Comparison of ENCODE assay signal across 9 mouse cellular contexts in genomic region chr2:173583455-173583854, GRCm38 (mm10). TPM values are rescaled to one million over a fixed set of nuclear protein-coding genes. Genes with fewer than 3 reads are reported as not detected.
DNase-seq lines count a peak whose midpoint lies in the region; ATAC-seq and TF ChIP-seq lines count a peak whose summit lies in the region.
"Had no signal": no experiment of that assay in that cellular context is flagged by ENCODE, and none has a peak within 500 bp of the region (broad histone marks: within the 10 kb centered on the region; RNA-seq: fewer than 3 reads in every experiment).

No protein-coding gene starts in this region.

- 36% methylated on average over 5 of the region's 5 CpGs for WGBS in forebrain, postnatal 0 days
- 38% methylated on average over 5 of the region's 5 CpGs for WGBS in forebrain, embryonic 12.5 days
- WGBS in neural tube, embryonic 15.5 days, result 38% methylated on average over 5 of the region's 5 CpGs

- peaks cover 26% of the 10 kb centered on the region for H3K27me3 ChIP-seq in forebrain, postnatal 0 days (ENCODE audit: insufficient read depth, low read length)
- peaks cover 38% of the 10 kb centered on the region for H3K27me3 ChIP-seq in forebrain, embryonic 12.5 days
- peaks cover 28% of the 10 kb centered on the region for H3K27me3 ChIP-seq in neural tube, embryonic 15.5 days (replicated peaks)

- H3K4me1 ChIP-seq in forebrain, postnatal 0 days (ENCODE audit: insufficient read depth), result no peaks in the 10 kb centered on the region
- H3K4me1 ChIP-seq in forebrain, embryonic 12.5 days, result peaks cover 9% of the 10 kb centered on the region; the same call in 1 of the 2 replicates
- peaks cover 21% of the 10 kb centered on the region for H3K4me1 ChIP-seq in neural tube, embryonic 15.5 days

- no peak for ATAC-seq in forebrain, postnatal 0 days
- ATAC-seq in forebrain, embryonic 12.5 days (ENCODE audit: low FRiP score), result no peak
- no peak for ATAC-seq in neural tube, embryonic 15.5 days (ENCODE audit: low FRiP score)
- ATAC-seq in activated CD4-positive, CD25-positive, alpha-beta regulatory T cell, adult 4 months, result no peak

- no peaks in the 10 kb centered on the region for H3K36me3 ChIP-seq in forebrain, postnatal 0 days (ENCODE audit: insufficient read depth)
- no peaks in the 10 kb centered on the region for H3K36me3 ChIP-seq in forebrain, embryonic 12.5 days (replicated peaks)
- no peaks in the 10 kb centered on the region for H3K36me3 ChIP-seq in neural tube, embryonic 15.5 days

- TF ChIP-seq CTCF in forebrain, postnatal 0 days (IDR thresholded peaks at IDR 0.05; ENCODE audit: low read depth), result peak; percentile 69

- no peaks in the 10 kb centered on the region; the same call in 1 of the 2 replicates for H3K9me3 ChIP-seq in forebrain, postnatal 0 days (ENCODE audit: low read length)
- 0 out of 2 replicates have a peak, but pooled peaks cover 4% of the 10 kb centered on the region for H3K9me3 ChIP-seq in forebrain, embryonic 12.5 days
- no peaks in the 10 kb centered on the region for H3K9me3 ChIP-seq in neural tube, embryonic 15.5 days (replicated peaks)

- no peak overlapping the region for H3K27ac ChIP-seq in forebrain, postnatal 0 days (ENCODE audit: low read depth, low read length)
- H3K27ac ChIP-seq in forebrain, embryonic 12.5 days, result no peak overlapping the region
- H3K27ac ChIP-seq in neural tube, embryonic 15.5 days (replicated peaks), result no peak overlapping the region

- H3K9ac ChIP-seq in forebrain, postnatal 0 days, result no peak overlapping the region
- no peak overlapping the region for H3K9ac ChIP-seq in forebrain, embryonic 12.5 days
- no peak overlapping the region for H3K9ac ChIP-seq in neural tube, embryonic 15.5 days (replicated peaks)

- H3K4me2 ChIP-seq in forebrain, postnatal 0 days (ENCODE audit: low read depth), result no peak overlapping the region
- no peak overlapping the region for H3K4me2 ChIP-seq in forebrain, embryonic 12.5 days
- H3K4me2 ChIP-seq in neural tube, embryonic 15.5 days, result no peak overlapping the region

- DNase-seq in forebrain, postnatal 0 days, result no peak
- DNase-seq in neural tube, embryonic 10.5 days (ENCODE audit: extremely low spot score, low spot score), result peak; percentile 49
- DNase-seq in embryo, embryonic 10.5 days (ENCODE audit: low spot score), result peak; percentile 67
- DNase-seq in mesoderm, embryonic 11.5 days (ENCODE audit: low read depth, low spot score), result peak; percentile 69
- DNase-seq in ovary, postnatal 14 days (ENCODE audit: low spot score), result no peak

- no peak overlapping the region for H3K4me3 ChIP-seq in forebrain, postnatal 0 days (ENCODE audit: low read depth, low read length)
- no peak overlapping the region for H3K4me3 ChIP-seq in forebrain, embryonic 12.5 days (replicated peaks)
- H3K4me3 ChIP-seq in neural tube, embryonic 15.5 days (replicated peaks), result no peak overlapping the region

RNA-seq across cellular contexts. Expression of gene Ankrd60, which starts 5.3 kb away (rescaled TPM):
- not detected in 2 replicates for total RNA-seq in forebrain, postnatal 0 days (2014; rRNA removed)
- not detected in 2 replicates for polyA plus RNA-seq in forebrain, postnatal 0 days (2015; fragmentation: Nextera tagmentation; extraction: Ambion mirVana)
- not detected in 2 replicates for polyA plus RNA-seq in forebrain, embryonic 12.5 days (2016; fragmentation: Nextera tagmentation; extraction: Ambion mirVana)
- polyA plus RNA-seq in neural tube, embryonic 15.5 days (2015; fragmentation: Nextera tagmentation; extraction: Ambion mirVana), result not detected in 2 replicates
- polyA plus RNA-seq in activated CD4-positive, CD25-positive, alpha-beta regulatory T cell, adult 4 months (2017; shearing (Covaris generic)), result not detected
- total RNA-seq: heart, postnatal 14 days had no signal

Comparison
In these comparisons a context has a peak if more than half of its experiments do, and no peak if none do; other contexts are left out.
1. DNase-seq: peak in neural tube, embryonic 10.5 days (single experiment), embryo, embryonic 10.5 days (single experiment) and mesoderm, embryonic 11.5 days (single experiment); none in forebrain, postnatal 0 days (single experiment) and ovary, postnatal 14 days (single experiment).